Mouse (Mus musculus): ENCODE results near the gene Isg20. TPM values are rescaled to one million over a fixed set of nuclear protein-coding genes. Genes with fewer than 3 reads are reported as not detected.

The Isg20 gene
- polyA plus RNA-seq, 1 experiment from 2014 or later: 3.0 TPM

GRCm38 (mm10) chr7:78913649-78914544 is 673 bp downstream of the Isg20 start:
- H3K27me3 ChIP-seq (ENCODE audit: insufficient read depth, low read length): no peaks in the 10 kb centered on the region
- no peak; the same call in 1 of the 2 replicates for ATAC-seq (ENCODE audit: low FRiP score, low TSS enrichment)
- no peak overlapping the region for H3K27ac ChIP-seq (ENCODE audit: low read length)
- no peak overlapping the region for H3K4me3 ChIP-seq (ENCODE audit: low read length)
- H3K4me2 ChIP-seq (replicated peaks; ENCODE audit: low read depth, low read length): peak overlapping the region; percentile 14; the same call in 1 of the 2 replicates
- H3K9ac ChIP-seq (replicated peaks; ENCODE audit: low read length): no peak overlapping the region
- WGBS: 70% methylated on average over 19 of the region's 19 CpGs
- no peaks in the 10 kb centered on the region for H3K9me3 ChIP-seq (ENCODE audit: low read length)
- peaks cover 8% of the 10 kb centered on the region for H3K4me1 ChIP-seq (ENCODE audit: insufficient read depth, low read length)
- peaks cover 5% of the 10 kb centered on the region; the same call in 1 of the 2 replicates for H3K36me3 ChIP-seq (ENCODE audit: insufficient read depth, low read length)

- no peak for ATAC-seq (ENCODE audit: low FRiP score, low TSS enrichment)
- Histone ChIP-seq H3K4me2 (replicated peaks; ENCODE audit: low read depth, low read length) (no peak overlapping the region), H3K36me3 (ENCODE audit: insufficient read depth, low read length) (peaks cover 5% of the 10 kb centered on the region; the same call in 1 of the 2 replicates), H3K4me3 (ENCODE audit: low read length) (no peak overlapping the region), H3K9me3 (ENCODE audit: low read length) (no peaks in the 10 kb centered on the region), H3K27ac (ENCODE audit: low read length) (no peak overlapping the region), H3K27me3 (ENCODE audit: insufficient read depth, low read length) (no peaks in the 10 kb centered on the region), H3K4me1 (ENCODE audit: insufficient read depth, low read length) (peaks cover 8% of the 10 kb centered on the region), H3K9ac (replicated peaks; ENCODE audit: low read length) (no peak overlapping the region)
- WGBS: 70% methylated on average over 3 of the region's 3 CpGs
Measured at GRCm38 (mm10) chr7:78914545-78914845, 1.3 kb downstream of the Isg20 start.

- no peaks in the 10 kb centered on the region for H3K27me3 ChIP-seq (ENCODE audit: insufficient read depth, low read length)
- H3K9ac ChIP-seq (replicated peaks; ENCODE audit: low read length): no peak overlapping the region
- no peaks in the 10 kb centered on the region for H3K9me3 ChIP-seq (ENCODE audit: low read length)
- no peak overlapping the region for H3K27ac ChIP-seq (ENCODE audit: low read length)
- H3K4me3 ChIP-seq (ENCODE audit: low read length): no peak overlapping the region
- WGBS: 83% methylated on average over 11 of the region's 11 CpGs
- ATAC-seq (ENCODE audit: low FRiP score, low TSS enrichment): no peak
- no peak overlapping the region for H3K4me2 ChIP-seq (replicated peaks; ENCODE audit: low read depth, low read length)
- H3K4me1 ChIP-seq (ENCODE audit: insufficient read depth, low read length): peaks cover 8% of the 10 kb centered on the region
- H3K36me3 ChIP-seq (ENCODE audit: insufficient read depth, low read length): no peaks in the 10 kb centered on the region
Measured at GRCm38 (mm10) chr7:78914896-78915510, 1.8 kb downstream of the Isg20 start.

- H3K9me3 ChIP-seq (ENCODE audit: low read length): no peaks in the 10 kb centered on the region
- no peak overlapping the region for H3K9ac ChIP-seq (replicated peaks; ENCODE audit: low read length)
- no peaks in the 10 kb centered on the region for H3K36me3 ChIP-seq (ENCODE audit: insufficient read depth, low read length)
- no peak overlapping the region for H3K4me3 ChIP-seq (ENCODE audit: low read length)
- no peaks in the 10 kb centered on the region for H3K4me1 ChIP-seq (ENCODE audit: insufficient read depth, low read length)
- no peak for ATAC-seq (ENCODE audit: low FRiP score, low TSS enrichment)
- 47% methylated on average over 4 of the region's 4 CpGs for WGBS
- H3K27ac ChIP-seq (ENCODE audit: low read length): no peak overlapping the region
- H3K27me3 ChIP-seq (ENCODE audit: insufficient read depth, low read length): 0 out of 2 replicates have a peak, but pooled peaks cover 3% of the 10 kb centered on the region
- H3K4me2 ChIP-seq (replicated peaks; ENCODE audit: low read depth, low read length): no peak overlapping the region
Measured at GRCm38 (mm10) chr7:78918686-78919085, 5.5 kb downstream of the Isg20 start.

- no peak overlapping the region for H3K9ac ChIP-seq (replicated peaks; ENCODE audit: low read length)
- no peaks in the 10 kb centered on the region for H3K4me1 ChIP-seq (ENCODE audit: insufficient read depth, low read length)
- no peak overlapping the region for H3K4me3 ChIP-seq (ENCODE audit: low read length)
- no peaks in the 10 kb centered on the region for H3K9me3 ChIP-seq (ENCODE audit: low read length)
- no peak overlapping the region for H3K4me2 ChIP-seq (replicated peaks; ENCODE audit: low read depth, low read length)
- WGBS: 53% methylated on average over 7 of the region's 7 CpGs
- 0 out of 2 replicates have a peak, but pooled peaks cover 3% of the 10 kb centered on the region for H3K27me3 ChIP-seq (ENCODE audit: insufficient read depth, low read length)
- no peaks in the 10 kb centered on the region for H3K36me3 ChIP-seq (ENCODE audit: insufficient read depth, low read length)
- ATAC-seq (ENCODE audit: low FRiP score, low TSS enrichment): peak; percentile 74
- H3K27ac ChIP-seq (ENCODE audit: low read length): peak overlapping the region; percentile 21
Measured at GRCm38 (mm10) chr7:78922506-78922905, 9.3 kb downstream of the Isg20 start.

- no peaks in the 10 kb centered on the region for H3K4me1 ChIP-seq (ENCODE audit: insufficient read depth, low read length)
- 0 out of 2 replicates have a peak, but pooled peaks have one; percentile 8 for ATAC-seq (ENCODE audit: low FRiP score, low TSS enrichment)
- no peaks in the 10 kb centered on the region for H3K9me3 ChIP-seq (ENCODE audit: low read length)
- H3K4me3 ChIP-seq (ENCODE audit: low read length): no peak overlapping the region
- whole genome bisulfite sequencing: 8% methylated on average over 6 of the region's 6 CpGs
- H3K4me2 ChIP-seq (replicated peaks; ENCODE audit: low read depth, low read length): no peak overlapping the region
- H3K27me3 ChIP-seq (ENCODE audit: insufficient read depth, low read length): 0 out of 2 replicates have a peak, but pooled peaks cover 3% of the 10 kb centered on the region
- no peaks in the 10 kb centered on the region for H3K36me3 ChIP-seq (ENCODE audit: insufficient read depth, low read length)
- no peak overlapping the region for H3K27ac ChIP-seq (ENCODE audit: low read length)
- no peak overlapping the region for H3K9ac ChIP-seq (replicated peaks; ENCODE audit: low read length)
Measured at GRCm38 (mm10) chr7:78924300-78924699, 11.1 kb downstream of the Isg20 start.

- Histone ChIP-seq H3K36me3 (ENCODE audit: insufficient read depth, low read length) (no peaks in the 10 kb centered on the region), H3K27me3 (ENCODE audit: insufficient read depth, low read length) (0 out of 2 replicates have a peak, but pooled peaks cover 3% of the 10 kb centered on the region), H3K4me2 (replicated peaks; ENCODE audit: low read depth, low read length) (no peak overlapping the region), H3K4me1 (ENCODE audit: insufficient read depth, low read length) (no peaks in the 10 kb centered on the region), H3K4me3 (ENCODE audit: low read length) (no peak overlapping the region), H3K9me3 (ENCODE audit: low read length) (no peaks in the 10 kb centered on the region), H3K27ac (ENCODE audit: low read length) (no peak overlapping the region), H3K9ac (replicated peaks; ENCODE audit: low read length) (no peak overlapping the region)
- no peak for ATAC-seq (ENCODE audit: low FRiP score, low TSS enrichment)
- whole genome bisulfite sequencing: 71% methylated on average over 7 of the region's 7 CpGs
Measured at GRCm38 (mm10) chr7:78924796-78925195, 11.6 kb downstream of the Isg20 start.

GRCm38 (mm10) chr7:78925680-78926079 is 12.5 kb downstream of the Isg20 start:
- Histone ChIP-seq H3K4me3 (ENCODE audit: low read length) (no peak overlapping the region), H3K36me3 (ENCODE audit: insufficient read depth, low read length) (no peaks in the 10 kb centered on the region), H3K4me2 (replicated peaks; ENCODE audit: low read depth, low read length) (no peak overlapping the region), H3K9me3 (ENCODE audit: low read length) (no peaks in the 10 kb centered on the region), H3K27ac (ENCODE audit: low read length) (no peak overlapping the region), H3K9ac (replicated peaks; ENCODE audit: low read length) (no peak overlapping the region), H3K4me1 (ENCODE audit: insufficient read depth, low read length) (no peaks in the 10 kb centered on the region), H3K27me3 (ENCODE audit: insufficient read depth, low read length) (0 out of 2 replicates have a peak, but pooled peaks cover 3% of the 10 kb centered on the region)
- ATAC-seq (ENCODE audit: low FRiP score, low TSS enrichment): no peak
- WGBS: 84% methylated on average over 7 of the region's 7 CpGs

- no peaks in the 10 kb centered on the region for H3K9me3 ChIP-seq (ENCODE audit: low read length)
- ATAC-seq (ENCODE audit: low FRiP score, low TSS enrichment): no peak
- H3K4me2 ChIP-seq (replicated peaks; ENCODE audit: low read depth, low read length): no peak overlapping the region
- no peak overlapping the region for H3K4me3 ChIP-seq (ENCODE audit: low read length)
- H3K9ac ChIP-seq (replicated peaks; ENCODE audit: low read length): no peak overlapping the region
- H3K27me3 ChIP-seq (ENCODE audit: insufficient read depth, low read length): 0 out of 2 replicates have a peak, but pooled peaks cover 3% of the 10 kb centered on the region
- H3K36me3 ChIP-seq (ENCODE audit: insufficient read depth, low read length): no peaks in the 10 kb centered on the region
- H3K4me1 ChIP-seq (ENCODE audit: insufficient read depth, low read length): no peaks in the 10 kb centered on the region
- no peak overlapping the region for H3K27ac ChIP-seq (ENCODE audit: low read length)
- 80% methylated on average over 9 of the region's 9 CpGs for WGBS
Measured at GRCm38 (mm10) chr7:78926156-78926555, 12.9 kb downstream of the Isg20 start.

- H3K4me3 ChIP-seq (ENCODE audit: low read length): no peak overlapping the region
- WGBS: 80% methylated on average over 3 of the region's 3 CpGs
- no peaks in the 10 kb centered on the region for H3K4me1 ChIP-seq (ENCODE audit: insufficient read depth, low read length)
- H3K27me3 ChIP-seq (ENCODE audit: insufficient read depth, low read length): 0 out of 2 replicates have a peak, but pooled peaks cover 3% of the 10 kb centered on the region
- H3K27ac ChIP-seq (ENCODE audit: low read length): no peak overlapping the region
- H3K9ac ChIP-seq (replicated peaks; ENCODE audit: low read length): no peak overlapping the region
- H3K9me3 ChIP-seq (ENCODE audit: low read length): no peaks in the 10 kb centered on the region
- no peak overlapping the region for H3K4me2 ChIP-seq (replicated peaks; ENCODE audit: low read depth, low read length)
- ATAC-seq (ENCODE audit: low FRiP score, low TSS enrichment): no peak
- no peaks in the 10 kb centered on the region for H3K36me3 ChIP-seq (ENCODE audit: insufficient read depth, low read length)
Measured at GRCm38 (mm10) chr7:78927266-78927665, 14.0 kb downstream of the Isg20 start.
